Mouse (Mus musculus) kidney, postnatal 0 days (tissue): ENCODE results near the gene Trpm5. TPM values are rescaled to one million over a fixed set of nuclear protein-coding genes. Genes with fewer than 3 reads are reported as not detected.

ENCODE experiments used
- ATAC-seq: fragments of 200-750 bp; cut with Nextera tagmentation; replicated peaks from 2 replicates; pipeline ENCODE4 v1.8.0; 2017; ENCODE audit warnings: low read depth, moderate number of reproducible peaks, moderate TSS enrichment, moderate library complexity; ENCODE audit not compliant: low FRiP score
- DNase-seq: peaks from one replicate; pipeline ENCODE4 v3.0.0-alpha.2; 2016; ENCODE audit warnings: low spot score
- H3K27ac ChIP-seq: fragments of 300-500 bp; sonication (generic); 2 replicates; pipeline ENCODE4 v1.5.1; 2014; ENCODE audit warnings: mild to moderate bottlenecking
- H3K27me3 ChIP-seq: fragments of 300-500 bp; sonication (generic); 2 replicates; pipeline ENCODE4 v1.6.1; 2014; ENCODE audit warnings: low read length, mixed read lengths; ENCODE audit not compliant: insufficient read depth
- H3K36me3 ChIP-seq: fragments of 300-500 bp; sonication (generic); 2 replicates; pipeline ENCODE4 v1.6.1; 2014; ENCODE audit warnings: low read length, mixed read lengths; ENCODE audit not compliant: insufficient read depth
- H3K4me1 ChIP-seq: fragments of 300-500 bp; sonication (generic); replicated peaks from 2 replicates; pipeline ENCODE4 v1.6.1; 2014; ENCODE audit warnings: antibody characterized with exemption, low read length, mixed read lengths; ENCODE audit not compliant: insufficient read depth
- H3K4me2 ChIP-seq: fragments of 300-500 bp; sonication (generic); 2 replicates; pipeline ENCODE4 v1.6.1; 2014; ENCODE audit warnings: mild to moderate bottlenecking, low read length, moderate library complexity, mixed read lengths
- H3K4me3 ChIP-seq: fragments of 300-500 bp; sonication (generic); replicated peaks from 2 replicates; pipeline ENCODE4 v1.5.1; 2014; ENCODE audit warnings: low read depth, low read length
- H3K9ac ChIP-seq: fragments of 300-500 bp; sonication (generic); 2 replicates; pipeline ENCODE4 v1.6.1; 2014; ENCODE audit warnings: low read depth, low read length
- H3K9me3 ChIP-seq: fragments of 300-500 bp; sonication (generic); replicated peaks from 2 replicates; pipeline ENCODE4 v1.6.1; 2016; ENCODE audit warnings: low read length, inconsistent platforms, mixed read lengths
- CTCF ChIP-seq: IDR thresholded peaks from 2 replicates; pipeline ENCODE4 v1.5.1; 2016; ENCODE audit warnings: antibody characterized with exemption, low read depth, mild to moderate bottlenecking, moderate library complexity
- WGBS: fragments of 180-500 bp; shearing (Covaris S2); extraction: QIAGEN DNeasy Blood & Tissue Kit; methylation state at CpG from one replicate; pipeline ENCODE4 v1.1.7; 2014; 5-methylcytosine and 5-hydroxymethylcytosine counted together
- polyA plus RNA-seq: library from polyadenylated mRNA; unstranded; fragments of >200 nt; fragmentation: Nextera tagmentation; extraction: Ambion mirVana; gene quantifications from 2 replicates; pipeline ENCODE4 v1.2.1, GENCODE M21; 2015

Gene Trpm5
- polyA plus RNA-seq, 1 experiment from 2014 or later: 3.9 TPM

GRCm38 (mm10) chr7:143108996-143109660 is 14.7 kb upstream of the Trpm5 start:
- Histone ChIP-seq H3K36me3 (no peaks in the 10 kb centered on the region), H3K4me1 (no peaks in the 10 kb centered on the region; the same call in 1 of the 2 replicates), H3K27me3 (peaks cover 14% of the 10 kb centered on the region), H3K4me2 (peak overlapping the region; percentile 34), H3K4me3 (no peak overlapping the region), H3K27ac (peak overlapping the region; percentile 54), H3K9me3 (no peaks in the 10 kb centered on the region), H3K9ac (no peak overlapping the region)
- no peak for TF ChIP-seq CTCF
- DNase-seq (no peak), ATAC-seq (no peak)
- 18% methylated on average over 3 of the region's 3 CpGs for WGBS

DNA sequence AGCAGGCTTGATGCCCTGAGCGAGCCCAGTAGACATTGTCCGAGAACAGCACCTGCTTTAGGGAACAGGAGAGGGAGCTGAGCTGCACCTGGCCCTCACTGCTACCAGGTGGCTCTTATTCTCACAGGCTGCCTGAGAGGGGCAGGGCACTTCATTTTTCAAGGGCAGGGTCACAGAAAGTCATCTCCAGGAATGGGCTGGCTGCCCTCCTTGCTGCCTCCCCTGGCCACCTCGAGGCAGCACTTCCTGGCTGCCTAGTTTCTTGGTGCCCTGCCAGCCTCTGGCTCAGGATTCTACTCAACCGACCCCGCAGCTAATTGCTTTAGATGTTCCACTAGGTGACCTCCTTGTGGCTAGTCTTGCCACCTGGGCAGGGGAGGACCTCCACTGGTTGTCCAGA is 13.8 kb upstream of the Trpm5 start:
- Histone ChIP-seq H3K4me2 (peak overlapping the region; percentile 81), H3K9me3 (no peaks in the 10 kb centered on the region), H3K4me3 (no peak overlapping the region), H3K9ac (no peak overlapping the region), H3K36me3 (no peaks in the 10 kb centered on the region), H3K27ac (peak overlapping the region; percentile 70; the same call in 1 of the 2 replicates), H3K27me3 (peaks cover 14% of the 10 kb centered on the region), H3K4me1 (no peaks in the 10 kb centered on the region; the same call in 1 of the 2 replicates)
- 26% methylated on average over 5 of the region's 5 CpGs for WGBS
- ATAC-seq (peak; percentile 33; the same call in 1 of the 2 replicates), DNase-seq (peak; percentile 50)
- peak; percentile 47 for TF ChIP-seq CTCF

- peaks cover 14% of the 10 kb centered on the region for H3K27me3 ChIP-seq
- no peak for DNase-seq
Observed at GRCm38 (mm10) chr7:143106672-143107465, 12.4 kb upstream of the Trpm5 start.

DNA sequence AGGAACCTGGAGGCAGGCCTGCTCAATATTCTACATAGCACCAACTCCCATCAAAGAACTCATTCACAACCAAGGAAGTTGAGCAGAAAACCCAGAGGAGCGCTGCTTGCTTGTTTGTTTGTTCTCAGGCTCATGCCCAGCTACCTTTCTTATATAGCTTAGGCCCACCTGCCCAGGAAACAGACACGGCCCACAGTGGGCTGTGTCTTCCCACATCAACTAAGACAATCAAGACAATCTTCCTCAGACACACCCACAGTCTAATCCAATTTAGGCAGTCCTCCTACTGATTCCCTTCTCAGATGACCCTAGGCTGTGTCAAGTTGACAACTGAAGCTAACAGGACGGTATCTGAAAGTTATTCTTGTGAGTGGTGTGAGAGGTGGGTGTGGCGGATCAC is 11.6 kb upstream of the Trpm5 start, which contains the start of gene Kcnq1:
Gene Kcnq1, plus strand, starts transcription at position 301 of the 400 bp plus-strand sequence.
- Histone ChIP-seq H3K4me2 (peak within 1 kb of the TSS; percentile 81), H3K9me3 (no peaks in the 10 kb centered on the region), H3K27ac (peak within 1 kb of the TSS; percentile 70; the same call in 1 of the 2 replicates), H3K4me3 (peak within 1 kb of the TSS; percentile 41), H3K36me3 (no peaks in the 10 kb centered on the region), H3K4me1 (no peaks in the 10 kb centered on the region; the same call in 1 of the 2 replicates), H3K27me3 (peaks cover 14% of the 10 kb centered on the region), H3K9ac (peak within 1 kb of the TSS; percentile 44)
- no peak for DNase-seq
- no peak for TF ChIP-seq CTCF
- WGBS: 68% methylated on average over 4 of the region's 4 CpGs
- ATAC-seq: no peak

More at GRCm38 (mm10) chr7:143106672-143107465, 12.4 kb upstream of the Trpm5 start:
- Histone ChIP-seq H3K4me1 (no peaks in the 10 kb centered on the region; the same call in 1 of the 2 replicates), H3K36me3 (no peaks in the 10 kb centered on the region), H3K4me2 (peak overlapping the region; percentile 81), H3K9ac (peak overlapping the region; percentile 44), H3K4me3 (peak overlapping the region; percentile 41), H3K9me3 (no peaks in the 10 kb centered on the region), H3K27ac (peak overlapping the region; percentile 70)
- 7% methylated on average over 56 of the region's 57 CpGs for WGBS
- TF ChIP-seq CTCF: peak; percentile 36; the same call in 1 of the 2 replicates
- ATAC-seq: peak; percentile 56

- Histone ChIP-seq H3K27ac (no peak overlapping the region), H3K4me1 (peaks cover 2% of the 10 kb centered on the region; the same call in 1 of the 2 replicates), H3K4me3 (no peak overlapping the region), H3K4me2 (no peak overlapping the region), H3K36me3 (no peaks in the 10 kb centered on the region), H3K9ac (no peak overlapping the region), H3K9me3 (no peaks in the 10 kb centered on the region), H3K27me3 (peaks cover 14% of the 10 kb centered on the region)
- TF ChIP-seq CTCF: no peak
- ATAC-seq (no peak), DNase-seq (no peak)
- WGBS: 58% methylated on average over 11 of the region's 11 CpGs
Observed at GRCm38 (mm10) chr7:143105258-143105897, 10.9 kb upstream of the Trpm5 start.

DNA sequence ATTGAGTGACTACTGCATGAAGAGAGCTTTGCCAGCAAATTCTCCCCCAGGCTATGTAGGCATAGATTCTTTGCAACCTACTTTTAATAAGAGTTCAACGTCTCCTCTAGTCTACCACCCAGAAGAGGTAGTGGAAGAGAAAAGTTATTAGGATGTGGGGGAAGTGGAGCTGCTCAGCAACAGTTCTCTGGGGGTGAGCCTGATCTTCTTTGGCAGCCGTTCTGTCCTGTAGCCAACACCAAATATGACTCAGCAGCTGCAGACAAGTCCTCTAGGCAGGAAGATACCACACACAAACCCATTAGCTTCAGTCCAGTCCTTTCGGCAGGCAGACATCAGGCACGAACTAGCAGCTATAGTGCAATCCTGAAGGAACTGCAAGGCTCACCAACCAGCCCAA is 6.3 kb upstream of the Trpm5 start:
- Histone ChIP-seq H3K27ac (no peak overlapping the region), H3K36me3 (no peaks in the 10 kb centered on the region), H3K9me3 (no peaks in the 10 kb centered on the region), H3K27me3 (no peaks in the 10 kb centered on the region), H3K4me2 (no peak overlapping the region), H3K4me1 (0 out of 2 replicates have a peak, but pooled peaks cover 2% of the 10 kb centered on the region), H3K4me3 (no peak overlapping the region), H3K9ac (no peak overlapping the region)
- DNase-seq: no peak
- 49% methylated on average over 4 of the region's 4 CpGs for WGBS
- TF ChIP-seq CTCF: no peak
- no peak for ATAC-seq
